Mouse (Mus musculus): ENCODE measurements around the gene Faim.
A peak's percentile ranks its signal among the peaks of the same experiment; 100 is the strongest.

The Faim gene

DNA sequence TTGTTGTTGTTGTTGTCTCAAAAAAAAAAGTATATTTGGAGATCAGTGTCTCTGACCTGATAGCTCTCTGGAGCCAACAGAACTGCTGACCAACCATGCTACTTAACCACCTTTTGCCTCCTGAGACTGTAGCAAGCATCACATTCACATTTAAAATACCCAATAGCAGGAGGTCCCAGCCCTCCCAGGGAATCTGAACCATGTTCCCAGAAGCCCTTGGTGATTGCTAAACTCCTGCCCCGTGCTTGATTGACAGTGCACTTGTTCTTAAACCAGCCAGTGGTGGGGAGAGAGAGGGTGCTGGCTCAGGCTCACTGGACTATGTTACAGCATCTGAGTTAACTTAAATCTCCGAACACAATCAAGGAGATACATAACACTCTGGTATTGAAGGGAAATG is 11.3 kb upstream of the Faim start:
- peak; percentile 66 for DNase-seq (ENCODE audit: low read depth, low spot score)

DNA sequence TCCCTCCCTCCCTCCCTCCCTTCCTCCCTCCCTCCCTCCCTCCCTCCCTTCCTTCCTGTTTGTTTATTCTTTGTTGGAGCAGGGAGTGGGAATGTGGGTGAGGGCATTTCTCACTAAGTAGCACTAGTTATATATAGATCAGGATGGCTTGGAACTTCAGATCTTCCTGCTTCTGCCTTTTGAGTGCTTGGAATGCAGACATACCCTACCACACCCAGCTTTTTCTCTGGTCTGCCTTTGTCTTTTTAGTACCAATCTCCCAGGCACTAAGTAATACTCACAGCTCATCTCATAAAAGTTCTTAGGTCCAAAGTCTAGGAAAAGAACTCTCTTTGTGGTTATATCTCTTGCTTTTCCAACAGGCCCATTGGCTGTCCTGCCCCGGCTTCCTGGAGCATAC is 10.1 kb upstream of the Faim start:
- peak; percentile 71 for DNase-seq (ENCODE audit: low read depth, low spot score)

DNA sequence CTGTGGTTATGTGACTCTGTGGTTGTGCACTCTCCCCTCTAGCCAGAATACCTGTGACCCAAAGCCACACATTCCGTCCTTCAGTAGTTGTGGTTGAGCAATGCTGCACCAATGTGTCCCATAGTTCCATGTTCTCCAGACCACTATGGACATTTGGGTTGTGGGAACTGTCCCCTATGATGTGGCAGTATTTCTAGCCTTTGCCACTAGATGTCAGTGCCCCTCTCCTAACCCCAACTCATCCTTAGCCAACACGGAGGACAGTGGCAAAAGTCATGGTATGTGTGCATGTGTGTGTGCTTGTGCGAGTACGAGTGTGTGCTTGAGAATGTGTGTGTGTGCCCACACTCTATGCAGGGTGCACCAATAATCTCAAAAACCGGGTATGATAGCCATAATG is 9.7 kb upstream of the Faim start:
- DNase-seq (ENCODE audit: low read depth, low spot score) = peak; percentile 62

DNA sequence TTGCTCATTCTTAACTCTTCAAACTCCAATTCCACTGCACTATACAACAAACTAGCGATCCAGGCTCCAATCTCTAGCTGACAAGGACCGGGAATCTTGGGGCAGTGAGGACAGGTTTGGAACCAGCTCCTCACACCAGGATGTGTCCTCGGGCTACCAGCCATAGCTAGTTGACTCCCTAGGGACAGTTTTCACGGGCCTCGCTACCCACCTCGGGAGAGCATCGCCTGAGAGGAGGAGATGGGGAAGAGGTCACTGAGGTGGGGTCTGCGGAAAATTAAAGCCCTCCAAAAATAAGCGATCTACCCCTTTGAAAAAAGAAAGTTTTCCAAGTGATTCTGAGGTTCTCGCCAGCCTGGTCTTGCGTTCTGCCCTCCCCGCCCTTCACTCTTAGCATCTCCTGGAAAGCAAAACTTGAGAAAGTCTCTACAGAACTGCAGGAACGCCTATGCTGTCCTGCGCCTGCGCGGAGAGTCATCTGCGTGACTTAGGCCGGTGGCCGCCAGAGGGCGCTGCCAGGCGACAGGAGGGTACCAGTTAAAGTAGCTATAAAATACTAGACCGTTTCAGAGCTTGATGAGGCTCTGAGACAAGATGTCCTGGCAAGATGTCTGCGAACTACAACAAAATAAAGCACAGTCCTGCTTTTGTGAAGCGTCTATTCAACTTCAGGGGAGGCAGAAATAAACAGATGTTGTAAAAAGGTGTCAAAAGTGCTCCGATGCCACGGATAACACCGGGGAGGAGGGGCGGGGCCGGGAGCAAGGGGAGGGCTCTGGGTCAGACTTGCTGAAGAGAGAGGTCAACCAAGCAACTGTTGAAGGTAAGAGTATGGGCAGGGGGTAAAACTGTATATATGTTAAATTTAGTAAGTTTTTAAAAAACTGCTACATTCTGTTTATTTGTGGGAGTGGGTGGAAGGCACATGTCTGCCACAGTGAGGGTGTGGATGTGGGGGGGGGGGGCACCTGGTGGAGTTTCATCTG is 6.4 kb upstream of the Faim start:
- DNase-seq (ENCODE audit: low read depth, low spot score) = peak; percentile 87

DNA sequence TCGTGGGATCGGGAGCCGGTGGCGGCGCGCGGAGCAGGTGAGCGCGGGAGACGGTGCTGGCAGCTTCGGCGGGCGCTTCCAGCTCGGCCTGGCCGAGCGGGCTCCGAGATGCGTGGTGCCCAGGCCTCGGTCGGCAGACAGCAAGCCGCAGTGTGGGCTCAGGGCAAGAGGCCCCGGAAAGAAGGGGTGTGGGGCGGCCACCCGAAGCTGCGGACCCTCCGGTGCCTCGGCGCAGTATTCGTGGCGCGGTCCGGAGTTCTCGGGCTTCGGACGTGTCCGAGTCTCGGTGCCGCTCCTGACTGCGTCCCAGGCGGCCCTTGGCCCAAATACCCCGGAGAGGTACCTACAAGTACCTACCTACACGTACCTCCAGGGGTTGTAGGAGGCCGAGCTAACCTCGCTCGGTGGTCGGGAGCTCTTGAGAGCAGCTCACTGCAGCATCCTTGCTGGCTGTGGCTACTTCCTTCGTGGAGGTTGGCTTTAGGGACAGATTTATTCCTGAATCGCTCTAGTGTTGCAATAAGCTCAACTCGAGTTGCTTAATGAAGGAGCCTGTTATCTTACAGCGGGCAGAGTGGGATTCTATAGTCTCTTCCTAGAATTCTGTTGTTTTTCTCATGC is 413 bp downstream of the Faim start:
- peak; percentile 79 for DNase-seq (ENCODE audit: low read depth, low spot score)

DNA sequence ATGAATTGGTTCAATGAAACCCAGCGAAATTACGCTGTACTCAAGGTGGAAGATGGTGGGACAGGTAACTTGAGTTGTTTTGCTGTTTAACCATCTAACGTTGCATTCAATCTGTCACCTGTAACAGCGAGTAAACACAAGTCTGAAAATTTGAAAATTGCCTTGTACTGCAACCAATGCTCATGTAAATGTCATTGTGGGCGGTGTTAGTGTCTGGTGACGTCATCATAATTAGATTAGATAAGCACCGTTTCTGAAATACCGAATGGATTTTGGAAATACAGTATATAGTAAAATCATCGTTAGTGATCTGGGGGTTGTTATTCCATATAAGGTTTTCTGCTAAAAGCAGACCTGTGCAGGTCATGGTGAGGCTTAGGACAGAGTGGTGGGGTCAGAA is 958 bp downstream of the Faim start:
- DNase-seq (ENCODE audit: low read depth, low spot score) = no peak

DNA sequence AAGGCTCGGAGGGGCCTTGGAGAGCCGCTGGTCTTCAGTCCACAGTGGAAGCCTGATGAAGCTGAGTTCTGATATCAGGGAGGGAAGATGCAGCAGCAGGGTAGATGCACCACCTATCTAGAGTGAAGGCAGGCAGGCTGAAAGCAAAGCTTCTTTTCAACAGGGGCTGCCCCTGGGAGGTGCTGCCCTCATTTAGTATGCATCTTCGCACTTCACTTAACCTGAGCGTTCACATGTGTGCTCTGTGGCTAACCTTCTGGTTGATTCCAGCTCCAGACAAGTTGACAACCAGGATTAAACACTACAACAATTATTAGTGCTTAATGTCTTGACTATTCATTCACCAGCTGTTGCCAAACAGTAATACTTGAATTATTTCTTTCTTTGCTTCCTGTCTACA is 7.9 kb downstream of the Faim start:
- no peak for DNase-seq (ENCODE audit: low read depth, low spot score)

DNA sequence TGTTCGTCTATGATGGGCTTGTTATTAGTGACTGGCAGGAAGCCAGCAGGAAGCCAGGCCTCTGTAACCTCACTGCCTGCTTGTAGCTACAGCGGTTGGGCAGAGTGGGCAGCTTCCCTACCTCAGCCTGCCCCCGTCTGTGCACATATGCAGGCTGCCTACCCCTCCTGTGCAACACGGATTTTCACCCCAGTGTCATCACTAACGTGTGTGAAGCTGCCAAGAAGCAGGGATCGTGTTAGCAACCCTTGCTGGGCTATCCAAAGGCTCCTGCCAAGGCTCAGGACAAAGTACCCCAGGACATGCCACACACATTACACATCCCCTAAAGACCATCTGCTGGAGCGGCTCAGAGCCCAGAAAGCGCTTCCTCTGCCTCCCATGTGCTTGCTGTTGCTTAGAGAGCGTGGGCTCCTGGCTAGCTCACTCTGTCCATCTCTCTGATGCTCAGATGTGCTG is 13.7 kb downstream of the Faim start:
- DNase-seq (ENCODE audit: low read depth, low spot score) = no peak

DNA sequence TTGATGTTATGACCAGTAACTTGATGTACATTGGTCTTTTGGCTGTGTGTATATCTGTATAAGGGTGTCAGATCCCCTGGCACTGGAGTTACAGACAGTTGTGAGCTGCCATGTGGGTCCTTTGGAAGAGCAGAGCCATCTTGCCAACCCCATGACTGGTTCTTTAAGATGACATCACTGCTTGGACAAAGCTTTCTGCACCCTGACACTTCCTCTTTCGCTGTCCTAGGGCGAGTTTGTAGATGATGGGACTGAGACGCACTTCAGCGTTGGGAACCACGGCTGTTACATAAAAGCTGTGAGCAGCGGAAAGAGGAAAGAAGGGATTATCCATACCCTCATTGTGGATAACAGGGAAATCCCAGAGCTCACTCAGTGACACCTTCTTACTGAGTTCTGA is 15.2 kb downstream of the Faim start:
- DNase-seq (ENCODE audit: low read depth, low spot score) = no peak

DNA sequence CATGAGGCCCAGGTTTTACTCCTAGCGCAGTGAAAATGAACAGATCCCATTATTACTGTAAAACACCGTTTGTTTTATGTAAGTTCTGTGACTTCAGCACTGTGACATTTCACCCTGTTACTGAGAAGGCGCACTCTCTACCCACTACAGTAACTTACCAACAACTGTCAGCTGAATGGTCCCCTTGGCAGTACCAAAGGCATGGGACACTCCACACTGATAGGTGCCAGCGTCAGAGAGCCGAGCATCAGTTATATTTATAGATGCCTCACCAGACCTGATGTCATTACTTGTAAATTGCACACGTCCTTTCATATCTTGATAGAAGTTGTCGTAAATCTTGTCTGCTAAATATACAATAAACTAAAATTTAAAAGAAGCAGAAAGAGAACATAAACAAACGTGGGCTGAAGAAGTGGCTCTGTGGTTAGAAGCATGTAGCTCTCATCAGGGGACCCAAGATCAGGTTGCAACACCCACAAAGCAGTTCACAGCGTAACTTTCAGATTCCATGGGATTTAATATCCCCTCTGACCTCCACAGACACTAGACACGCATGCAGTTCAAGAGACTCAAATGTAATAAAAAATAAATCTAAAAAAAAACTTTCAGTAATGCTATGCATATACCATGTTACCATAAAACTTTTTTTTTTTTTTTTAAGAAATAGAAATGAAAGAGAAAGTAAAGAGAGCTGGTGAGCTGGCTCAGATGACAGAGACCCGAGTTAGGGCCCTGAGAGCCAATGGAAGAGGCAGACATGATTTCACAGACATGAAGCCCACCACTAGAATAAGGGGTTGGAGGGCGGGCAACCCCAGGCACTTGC is 23.1 kb downstream of the Faim start:
- no peak for DNase-seq (ENCODE audit: low read depth, low spot score)

DNA sequence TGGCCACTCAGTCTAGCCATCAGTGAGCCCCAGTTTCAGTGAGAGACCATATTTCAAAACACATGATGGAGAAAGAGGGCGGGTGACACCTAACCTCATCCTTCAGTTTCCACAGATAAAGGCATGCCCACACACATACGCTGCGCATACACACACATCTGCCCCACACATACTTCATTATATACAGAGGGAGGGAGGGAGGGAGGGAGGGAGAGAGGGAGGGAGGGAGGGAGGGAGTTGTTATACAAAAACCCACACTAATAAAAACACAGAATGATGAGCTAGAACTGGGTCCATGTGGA is 23.7 kb downstream of the Faim start:
- no peak for DNase-seq (ENCODE audit: low read depth, low spot score)

DNA sequence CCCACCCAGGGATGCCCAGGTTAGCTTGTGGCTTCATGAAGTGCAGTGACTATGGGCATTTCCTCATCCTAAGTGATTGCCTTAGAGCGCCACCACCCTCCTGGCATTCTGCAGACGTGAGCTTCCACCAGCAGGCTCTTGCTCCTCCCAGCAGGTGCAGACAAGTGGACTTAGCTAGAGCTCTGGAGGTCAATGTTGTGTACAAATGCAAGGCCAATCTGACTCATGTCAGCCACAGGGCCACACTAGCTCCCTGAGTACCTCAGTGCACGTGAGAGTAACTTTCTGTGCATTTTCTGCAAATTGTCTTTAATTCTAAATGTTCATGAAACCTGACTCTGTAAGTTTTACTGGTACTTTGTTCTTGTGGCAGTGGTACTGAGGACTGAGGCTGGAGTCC is 30.1 kb downstream of the Faim start:
- no peak for DNase-seq (ENCODE audit: low read depth, low spot score)

DNA sequence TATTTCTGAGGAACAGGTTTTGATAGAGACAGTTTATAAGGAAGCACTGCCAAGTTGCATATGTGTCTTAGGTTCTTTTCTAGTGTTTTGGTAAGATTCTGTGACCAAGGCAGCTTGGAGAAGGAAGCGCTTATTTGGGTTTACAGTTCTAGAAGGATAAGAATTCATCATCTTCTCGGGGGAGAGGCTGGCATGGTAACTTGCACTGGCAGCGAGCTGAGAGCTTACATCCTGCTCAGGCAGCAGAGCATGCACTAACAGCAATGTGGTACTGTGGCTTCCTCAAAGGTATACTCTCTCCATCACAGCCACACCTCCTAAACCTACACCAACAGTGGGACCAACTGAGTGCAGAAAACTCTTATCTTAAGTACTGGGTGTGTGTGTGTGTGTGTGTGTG is 30.6 kb downstream of the Faim start:
- no peak for DNase-seq (ENCODE audit: low read depth, low spot score)

DNA sequence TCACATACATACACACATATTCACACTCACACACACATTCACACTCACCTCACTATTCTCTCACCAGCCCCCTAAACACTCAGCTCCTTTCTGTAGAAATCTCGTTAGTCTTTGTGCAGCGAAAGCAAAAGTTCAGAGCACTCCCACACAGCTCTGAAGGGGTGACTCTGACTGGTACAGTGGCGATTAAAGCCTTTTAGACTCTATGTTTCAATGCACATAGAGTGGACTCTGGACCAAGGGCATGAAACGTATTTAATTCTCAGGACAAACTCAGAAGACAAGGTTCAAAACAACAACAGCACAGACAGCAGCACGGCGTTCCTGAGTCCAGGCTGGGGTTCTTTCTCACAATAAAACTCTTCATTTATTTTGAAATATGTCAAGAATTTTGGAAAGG is 31.5 kb downstream of the Faim start:
- DNase-seq (ENCODE audit: low read depth, low spot score) = no peak

DNA sequence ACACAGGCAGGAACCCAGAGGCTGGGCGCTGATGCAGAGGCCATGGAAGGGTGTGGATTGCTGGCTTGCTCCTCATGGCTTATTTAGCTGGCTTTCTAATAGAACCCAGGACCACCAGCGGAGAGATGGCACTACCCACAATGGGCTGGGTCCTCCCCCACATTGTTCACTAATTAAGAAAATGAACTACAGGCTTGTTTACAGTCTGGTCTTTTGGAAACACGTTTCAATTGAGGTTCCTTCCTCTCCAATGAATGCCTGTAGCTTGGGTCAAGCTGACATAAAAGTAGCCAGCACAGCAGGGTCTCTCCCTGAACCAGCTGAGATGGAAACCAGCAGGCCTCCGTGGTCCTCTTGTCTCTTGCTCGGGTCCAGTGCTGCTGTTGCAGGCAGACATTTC is 35.0 kb downstream of the Faim start:
- no peak for DNase-seq (ENCODE audit: low read depth, low spot score)

DNA sequence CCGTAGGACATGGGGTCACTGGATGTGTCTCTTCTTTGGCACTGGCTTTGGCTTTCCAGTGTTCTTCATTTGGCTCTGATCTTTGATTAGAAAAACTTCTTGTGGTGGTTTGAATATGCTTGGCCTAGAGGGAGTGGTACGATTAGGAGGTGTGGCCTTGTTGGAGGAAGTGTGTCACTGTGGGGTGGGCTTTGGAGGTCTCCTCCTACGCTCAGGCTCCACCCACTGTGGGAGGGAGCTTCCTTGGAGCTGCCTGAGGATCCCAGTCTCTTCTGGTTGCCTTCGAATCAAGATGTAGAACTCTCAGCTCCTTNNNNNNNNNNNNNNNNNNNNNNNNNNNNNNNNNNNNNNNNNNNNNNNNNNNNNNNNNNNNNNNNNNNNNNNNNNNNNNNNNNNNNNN is 35.6 kb downstream of the Faim start:
- DNase-seq (ENCODE audit: low read depth, low spot score) = peak; percentile 84

DNA sequence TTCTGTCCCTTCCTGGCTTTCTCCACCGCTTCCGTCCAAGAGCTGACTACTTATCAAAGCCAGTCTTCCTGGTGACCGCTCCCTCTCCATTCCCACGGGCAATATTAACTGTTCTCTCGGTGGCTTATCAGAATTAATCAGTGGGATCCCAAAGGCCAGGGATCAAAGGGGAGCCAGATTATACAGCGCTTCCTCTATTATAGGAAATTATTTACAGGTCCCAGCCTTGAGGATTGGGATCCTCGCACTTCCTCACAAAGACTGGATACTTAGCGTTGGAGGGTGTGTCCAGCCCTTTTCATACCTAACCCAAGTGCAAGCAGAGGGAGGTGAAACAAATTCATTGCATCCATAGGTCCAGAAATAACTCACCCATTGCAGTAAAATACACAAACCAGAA is 45.9 kb downstream of the Faim start:
- DNase-seq (ENCODE audit: low read depth, low spot score) = no peak

DNA sequence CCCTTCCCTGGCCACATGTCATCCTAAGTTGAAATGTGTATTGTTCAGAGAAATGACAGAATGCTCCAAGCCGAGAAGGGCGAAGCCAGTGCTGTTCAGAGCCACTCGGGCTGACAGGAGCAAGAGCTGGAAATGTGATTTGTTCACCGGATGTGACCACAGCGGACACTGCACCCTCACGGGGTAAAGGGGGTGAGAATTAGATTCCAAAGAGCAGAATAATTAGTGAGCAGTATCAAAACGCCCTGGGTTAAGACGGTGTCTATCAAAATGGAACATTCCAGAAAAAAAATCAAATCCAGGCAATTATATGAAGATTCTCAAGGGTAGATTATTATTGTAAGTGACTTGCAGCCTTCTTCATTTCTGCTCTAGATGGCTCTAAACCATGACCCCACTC is 47.9 kb downstream of the Faim start:
- no peak for DNase-seq (ENCODE audit: low read depth, low spot score)

DNA sequence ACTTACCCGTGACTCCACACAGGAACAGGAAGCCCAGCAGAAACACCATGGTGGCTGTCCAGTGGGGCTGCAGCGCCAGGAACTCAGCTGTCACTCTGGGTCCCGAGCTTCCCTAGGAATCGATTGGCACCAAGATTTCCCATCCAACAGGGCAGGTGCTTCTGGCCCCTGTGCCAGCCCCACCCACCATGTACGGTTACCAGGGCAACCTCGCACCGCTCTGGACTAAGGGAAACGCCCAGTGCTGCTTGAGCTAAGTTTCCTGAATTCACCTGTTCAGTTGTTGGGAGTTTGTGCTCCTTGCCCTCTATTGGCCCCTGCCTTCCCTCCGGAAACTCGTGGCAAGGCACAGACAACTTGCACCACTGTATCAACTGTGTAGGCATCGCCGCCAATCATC is 49.4 kb downstream of the Faim start, which contains the start of gene Gm1123:
Gene Gm1123 (minus strand): TSS at position 141 of the 400 bp plus-strand sequence.
- DNase-seq (ENCODE audit: low read depth, low spot score) = peak; percentile 48

DNA sequence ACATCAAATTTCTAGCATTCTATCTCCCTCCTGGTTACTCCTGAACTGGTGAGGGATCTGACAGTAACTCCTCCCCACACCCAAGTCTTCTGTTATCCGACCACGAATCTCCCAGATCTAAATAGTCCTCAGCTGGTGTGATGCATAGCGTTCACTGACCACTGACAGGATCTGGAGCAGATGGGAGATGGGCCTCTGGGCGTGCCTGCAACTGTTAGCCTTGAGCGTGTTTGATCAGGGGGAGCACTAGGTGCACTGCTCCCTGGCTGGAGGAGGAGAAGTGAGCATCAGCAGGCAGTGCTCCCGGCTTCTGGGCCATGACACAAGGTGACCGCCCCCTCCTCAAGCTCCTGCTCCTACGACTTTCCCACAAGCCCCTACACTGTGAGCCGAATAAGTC is 55.8 kb downstream of the Faim start:
- DNase-seq (ENCODE audit: low read depth, low spot score) = no peak

DNA sequence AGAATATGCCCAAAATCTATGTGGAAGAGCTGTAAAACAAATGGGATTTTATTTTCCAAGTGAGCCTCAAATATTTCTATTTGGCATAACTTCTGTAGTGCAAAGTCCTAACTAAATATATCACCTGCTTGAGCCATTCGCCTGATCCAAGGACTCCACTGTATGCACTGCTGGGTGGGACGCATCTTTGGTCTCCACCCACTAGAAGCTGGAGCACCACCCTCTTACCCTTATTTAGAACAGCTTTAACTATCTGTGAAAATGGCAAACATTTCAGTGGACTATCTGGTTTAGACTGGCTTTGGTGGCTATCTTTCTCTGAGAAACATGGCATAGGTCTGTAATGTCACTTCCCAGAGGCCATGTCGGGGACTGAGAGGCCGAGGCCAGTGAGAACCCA is 56.5 kb downstream of the Faim start:
- DNase-seq (ENCODE audit: low read depth, low spot score) = no peak

DNA sequence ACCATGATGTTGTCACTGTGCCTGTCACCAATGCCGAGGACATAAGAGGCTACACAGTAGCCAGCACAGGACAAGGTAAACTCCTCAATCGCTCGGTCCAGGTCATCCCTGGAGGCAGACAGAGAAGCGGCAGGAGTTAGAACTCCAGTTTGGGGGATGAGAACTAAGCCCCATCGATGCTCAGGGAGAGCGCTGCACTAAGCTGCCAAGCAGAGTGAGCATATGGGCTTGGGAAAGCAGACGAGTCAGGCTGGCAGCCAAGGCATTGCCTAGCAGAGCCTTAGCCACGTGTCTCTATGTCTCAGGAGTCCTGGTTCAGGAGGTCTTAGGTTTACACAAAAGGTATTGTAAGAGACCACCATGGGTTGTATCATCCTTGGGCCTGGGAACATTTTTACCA is 58.6 kb downstream of the Faim start:
- DNase-seq (ENCODE audit: low read depth, low spot score) = no peak

All from R1 (cell line).